Mouse (Mus musculus): ENCODE data around the gene Cdc5l.
"Not testable (repeated sequence)": the region's sequence is repeated elsewhere in the genome, so short reads cannot be mapped to it uniquely, and the experiment has no call there.

Gene Cdc5l

DNA sequence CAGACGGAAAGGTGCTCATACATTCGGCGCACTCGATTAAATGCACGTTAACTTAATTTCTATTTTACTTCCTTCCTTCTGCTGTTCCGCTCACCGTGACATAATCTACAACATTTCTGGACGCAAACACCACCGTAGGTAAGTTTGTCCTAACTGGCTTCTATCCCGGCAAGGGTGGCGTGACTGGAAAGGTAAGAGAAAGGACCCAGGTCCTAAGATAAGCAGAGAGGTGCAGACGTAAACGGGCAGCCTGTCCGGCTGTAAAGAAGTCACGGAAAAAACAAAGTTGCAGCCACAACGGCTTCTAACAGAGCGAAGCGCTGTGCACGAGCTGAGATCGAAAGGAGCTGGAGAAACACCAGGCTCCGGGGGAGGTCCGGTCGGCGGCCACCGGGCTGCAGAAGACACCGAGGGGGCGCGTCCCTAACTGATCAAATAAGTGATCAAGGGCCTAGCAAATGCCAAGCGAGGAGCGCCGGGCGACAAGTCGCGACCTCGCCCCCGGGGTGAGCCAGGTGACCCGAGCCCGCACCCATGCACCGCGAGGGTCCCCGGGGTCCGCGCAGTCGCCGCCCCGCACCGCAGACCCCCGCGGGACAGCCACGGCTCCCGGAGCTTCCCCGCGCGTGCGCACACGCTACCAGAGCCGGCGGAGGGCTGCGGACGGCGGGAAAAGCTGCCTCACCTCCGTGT, 685 bp downstream of the Cdc5l start:
- no peak for DNase-seq

DNA sequence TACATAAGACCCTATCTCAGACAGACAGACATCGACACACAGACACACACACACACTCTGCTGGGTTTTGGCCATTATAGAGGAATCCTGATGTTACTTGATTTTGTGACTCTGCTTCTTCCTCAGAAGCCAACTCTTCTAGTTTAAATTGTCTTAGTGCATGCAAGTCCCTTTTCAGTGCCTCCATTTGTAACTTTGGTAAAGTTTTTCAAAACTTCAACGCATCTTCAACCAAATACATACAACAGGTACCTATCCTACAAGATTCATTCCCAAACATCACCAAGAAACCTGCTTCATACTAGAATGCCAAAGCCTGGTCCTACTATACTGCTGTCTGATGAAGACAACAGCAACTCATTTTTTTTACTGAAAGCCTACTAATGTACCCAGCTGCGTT, 1.5 kb downstream of the Cdc5l start:
- DNase-seq = no peak

DNA sequence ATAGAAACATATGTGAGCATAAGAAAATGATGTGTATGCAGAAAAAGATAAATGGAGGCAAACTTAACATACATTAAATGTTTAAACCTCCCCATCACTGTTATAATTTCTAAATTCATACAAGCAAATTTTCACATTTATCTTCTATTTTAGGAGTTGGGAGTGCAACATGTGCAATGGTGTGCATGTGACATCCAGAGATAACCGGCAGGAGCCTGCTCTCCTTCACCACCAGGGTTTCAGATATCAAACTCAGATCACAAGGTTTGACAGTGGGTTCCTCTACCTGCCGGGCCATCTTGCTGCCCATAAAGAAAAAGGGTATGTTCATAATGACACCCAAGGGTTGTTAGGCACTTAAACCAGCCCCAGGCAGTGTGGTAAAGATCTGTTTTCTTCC, 16.1 kb downstream of the Cdc5l start:
- no peak for DNase-seq

DNA sequence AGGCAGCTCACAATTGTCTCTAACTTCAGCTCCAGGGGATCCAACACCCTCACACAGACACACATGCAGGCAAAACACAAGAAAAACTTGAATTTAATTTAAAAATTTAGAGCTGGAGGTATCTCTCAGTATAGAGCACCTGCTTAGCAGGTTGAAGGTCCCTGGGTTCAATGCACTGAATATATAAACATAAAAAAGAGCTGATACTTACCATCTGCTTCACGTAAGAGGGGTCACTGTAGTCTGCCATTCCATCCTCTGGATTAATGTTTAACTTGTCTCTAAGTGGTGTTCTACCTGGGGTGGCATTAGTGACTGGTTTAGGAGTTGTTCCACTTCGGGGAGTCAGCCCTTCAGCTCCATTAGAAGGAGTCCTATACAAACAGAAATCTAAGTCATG, 21.9 kb downstream of the Cdc5l start:
- not testable (repeated sequence) for DNase-seq

DNA sequence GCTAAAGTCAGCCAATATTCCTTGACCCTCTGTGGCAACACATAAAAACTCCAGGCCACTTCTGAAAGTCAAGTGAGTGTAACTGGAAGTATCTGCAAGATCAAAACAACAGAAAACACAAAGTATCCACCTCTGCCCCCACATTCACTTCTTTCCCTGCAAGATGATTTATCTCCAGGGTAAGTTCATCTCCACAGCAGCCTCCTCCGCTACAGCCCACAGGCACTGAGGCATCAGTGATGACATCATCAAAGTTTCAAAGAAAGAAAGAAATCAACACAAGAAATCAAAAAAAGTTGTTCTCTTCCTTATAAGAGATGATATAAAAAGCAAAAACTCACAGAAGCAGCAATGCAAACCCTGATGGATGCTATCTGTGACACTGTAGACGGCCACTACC, 24.8 kb downstream of the Cdc5l start:
- no peak for DNase-seq

DNA sequence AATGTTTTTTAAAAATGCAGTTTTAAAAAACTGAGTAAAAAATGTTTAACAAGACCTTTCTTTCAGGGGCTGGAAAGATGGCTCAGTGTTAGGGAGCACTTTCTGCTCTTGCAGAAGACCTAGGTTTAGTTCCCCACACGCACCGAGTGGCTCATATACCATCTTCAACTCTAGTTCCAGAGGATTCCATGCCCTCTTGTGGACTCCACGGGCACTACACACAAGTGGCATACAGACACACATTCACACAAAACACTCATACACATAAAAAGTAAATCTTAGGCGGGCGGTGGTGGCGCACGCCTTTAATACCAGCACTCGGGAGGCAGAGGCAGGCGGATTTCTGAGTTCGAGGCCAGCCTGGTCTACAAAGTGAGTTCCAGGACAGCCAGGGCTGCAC, 27.3 kb downstream of the Cdc5l start:
- DNase-seq = peak; percentile 18

DNA sequence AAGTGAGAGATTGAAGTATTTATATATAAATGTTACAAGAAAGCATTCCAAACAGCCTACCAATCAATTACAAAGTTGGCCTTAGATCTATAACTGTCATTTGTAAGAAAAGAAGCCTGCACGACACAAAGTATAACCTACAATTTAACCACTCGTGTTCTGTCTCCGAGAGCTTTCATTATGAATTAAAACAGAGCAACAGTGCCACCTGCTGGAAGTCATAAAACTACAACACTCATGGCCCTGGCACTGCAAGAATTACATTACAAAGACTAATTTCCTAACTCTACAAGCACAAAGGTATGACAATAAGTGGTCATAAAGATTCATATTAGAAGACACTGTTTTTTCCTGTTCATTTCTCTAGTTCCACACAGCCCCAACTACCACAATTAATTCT, 30.3 kb downstream of the Cdc5l start:
- peak; percentile 71 for DNase-seq

DNA sequence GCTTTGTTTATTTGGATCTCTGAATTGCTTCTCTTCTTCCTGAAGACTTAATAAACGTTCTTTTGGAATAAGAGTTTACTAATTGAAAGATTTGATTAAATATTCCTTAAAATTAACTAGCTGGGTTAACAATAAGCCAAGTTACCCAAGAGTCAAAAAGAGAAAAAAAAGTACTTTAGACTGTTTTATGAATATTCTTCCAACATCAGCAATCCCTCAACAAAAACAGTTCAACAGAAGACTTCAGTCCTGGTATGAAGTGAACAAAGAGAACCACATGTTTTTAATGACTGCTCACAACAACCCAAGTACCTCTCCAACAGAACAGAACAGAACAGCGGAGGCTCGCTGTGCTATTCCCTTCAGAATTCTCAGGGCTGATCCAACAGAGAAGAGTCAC, 30.9 kb downstream of the Cdc5l start:
- DNase-seq = no peak

DNA sequence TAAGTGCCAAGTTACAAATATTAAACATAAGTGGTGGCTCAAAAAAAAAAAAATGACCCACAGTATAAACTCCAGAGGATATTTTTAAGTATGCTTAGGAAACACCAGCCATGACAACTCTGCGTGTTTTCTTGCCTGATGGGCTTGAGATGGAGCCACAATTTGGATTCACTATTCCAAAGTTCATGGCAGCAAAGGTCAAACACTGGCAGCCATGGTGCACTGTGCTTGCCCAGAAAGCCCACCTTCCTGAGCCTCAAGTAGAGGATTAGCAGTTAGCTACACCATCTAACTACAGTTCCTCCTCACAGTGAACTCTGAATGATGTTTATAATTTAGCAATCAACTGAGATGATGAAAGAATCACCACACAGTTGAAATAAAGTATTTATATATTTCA, 31.4 kb downstream of the Cdc5l start:
- DNase-seq = no peak

DNA sequence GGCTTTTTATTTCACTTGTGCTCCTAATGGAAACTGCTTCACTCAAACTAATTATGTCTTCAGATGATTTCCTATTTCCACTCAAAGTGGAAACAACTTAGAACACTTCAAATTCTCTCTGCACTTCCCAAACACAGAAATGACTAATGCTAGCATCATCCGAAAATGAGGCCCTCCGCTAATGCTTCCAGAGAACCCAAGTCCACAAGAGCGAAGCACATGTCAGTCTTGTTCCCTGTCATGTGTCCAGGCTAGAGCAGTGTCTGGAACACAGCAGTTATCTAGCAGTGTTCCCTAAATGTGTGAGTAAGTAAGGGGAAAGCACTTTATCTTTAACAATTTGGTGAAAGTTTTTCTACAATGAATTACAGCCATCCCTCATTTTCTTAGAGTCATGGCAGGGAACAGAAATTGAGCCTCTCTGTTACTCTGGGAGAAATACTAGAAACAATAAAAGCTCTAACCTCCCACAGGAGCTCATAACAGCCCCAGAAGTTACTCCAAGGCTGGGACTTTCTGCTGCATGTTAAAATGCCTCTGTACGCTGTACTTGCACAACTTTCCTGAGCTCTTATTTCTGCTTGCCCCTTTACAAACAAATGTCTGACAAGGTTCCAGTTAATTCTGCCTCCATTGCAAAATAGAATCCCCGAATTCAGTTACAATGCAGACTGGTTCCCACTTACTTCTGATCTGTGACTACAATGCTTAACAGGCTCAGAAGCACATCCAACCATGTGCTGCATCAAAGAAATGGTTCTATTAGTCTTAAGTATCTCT, 32.2 kb downstream of the Cdc5l start:
- no peak for DNase-seq

DNA sequence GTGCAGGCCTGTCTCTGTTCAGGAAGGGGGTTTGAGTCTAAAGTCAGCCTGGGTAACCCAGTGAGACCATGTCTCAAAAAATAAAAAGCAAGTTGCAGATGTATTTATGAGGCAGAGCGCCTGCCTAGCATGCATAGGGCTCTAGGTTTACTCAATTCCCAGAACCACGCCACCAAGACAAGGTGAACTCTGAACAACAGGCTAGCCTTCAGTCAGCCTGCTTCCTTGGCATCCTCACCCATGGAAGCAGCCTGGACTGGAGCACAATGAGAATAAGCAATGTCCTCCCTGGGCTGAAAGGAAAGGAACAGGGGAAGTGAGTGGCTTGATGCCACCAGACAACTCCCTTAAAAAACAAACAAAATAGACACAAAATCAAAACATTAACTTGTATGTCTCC, 35.5 kb downstream of the Cdc5l start:
- DNase-seq = no peak

DNA sequence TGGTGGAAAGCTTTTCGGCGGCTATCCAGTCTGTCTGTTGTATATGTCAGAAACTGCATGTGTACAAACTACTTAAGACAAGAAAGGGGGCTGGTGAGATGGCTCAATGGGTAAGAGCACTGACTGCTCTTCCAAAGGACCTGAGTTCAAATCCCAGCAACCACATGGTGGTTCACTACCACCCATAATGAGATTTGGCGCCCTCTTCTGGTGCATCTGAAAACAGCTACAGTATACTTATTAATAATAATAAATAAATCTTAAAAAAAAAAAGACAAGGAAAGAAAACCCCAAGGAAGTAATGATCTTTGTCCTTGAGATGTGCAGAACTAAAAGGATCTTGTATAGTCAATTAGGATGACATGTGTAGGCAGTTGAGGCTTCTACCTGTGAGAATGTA, 36.0 kb downstream of the Cdc5l start:
- no peak for DNase-seq

DNA sequence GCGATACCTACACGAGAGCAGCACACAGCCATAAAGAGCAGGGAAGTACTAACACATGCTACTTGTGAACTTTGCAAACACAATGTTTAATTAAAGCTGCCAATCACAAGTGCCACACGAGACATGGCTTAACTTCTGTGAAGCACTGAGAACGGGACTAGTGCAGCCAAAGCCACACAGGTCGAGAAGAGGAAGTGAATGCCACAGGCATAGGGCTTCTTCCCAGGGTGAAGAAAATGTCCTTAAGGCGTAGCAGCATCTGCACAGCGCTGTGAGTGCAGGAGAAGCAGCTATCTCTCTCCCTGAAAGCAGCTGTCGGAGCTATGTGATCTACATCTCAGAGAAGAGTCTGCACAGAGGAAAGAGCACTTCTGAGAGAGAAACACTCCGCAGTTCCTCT, 38.9 kb downstream of the Cdc5l start:
- DNase-seq = no peak

DNA sequence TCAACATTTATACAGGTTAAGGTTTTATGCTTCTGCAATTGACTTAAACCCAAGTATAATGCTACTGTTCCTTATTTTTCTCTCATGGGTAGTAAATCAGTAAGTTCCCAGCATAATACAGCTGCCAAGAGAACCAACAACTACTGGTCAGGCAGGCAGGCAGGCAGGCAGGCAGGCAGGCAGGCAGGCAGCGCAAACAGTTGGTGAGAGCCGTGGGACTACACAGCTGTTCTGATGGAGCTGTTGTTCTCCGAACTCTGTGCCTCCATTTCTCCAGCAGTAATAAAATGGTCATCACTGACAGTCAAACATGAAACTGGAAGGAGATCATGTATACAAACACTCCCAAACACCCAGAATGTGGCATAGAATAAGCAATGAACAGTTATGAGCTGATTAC, 39.8 kb downstream of the Cdc5l start:
- DNase-seq = no peak

DNA sequence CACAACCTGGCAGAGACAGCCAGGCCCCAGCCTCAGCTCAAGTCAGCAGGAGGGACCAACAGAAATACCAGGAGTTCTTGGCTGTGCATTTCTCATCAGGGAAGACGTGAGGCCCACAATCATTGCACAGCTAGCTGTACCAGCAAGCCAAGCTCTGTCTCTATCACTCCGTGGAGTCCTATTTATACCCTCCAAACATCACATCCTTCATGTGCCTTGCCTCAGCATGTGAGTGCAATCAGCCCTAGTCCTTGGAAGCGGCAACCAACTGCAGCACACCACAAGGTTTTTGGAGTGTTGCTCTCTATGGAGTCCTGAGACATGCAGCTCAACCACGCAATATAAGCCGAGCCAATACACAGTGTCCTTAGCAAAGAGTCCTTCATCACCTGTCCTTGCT, 43.6 kb downstream of the Cdc5l start:
- no peak for DNase-seq

DNA sequence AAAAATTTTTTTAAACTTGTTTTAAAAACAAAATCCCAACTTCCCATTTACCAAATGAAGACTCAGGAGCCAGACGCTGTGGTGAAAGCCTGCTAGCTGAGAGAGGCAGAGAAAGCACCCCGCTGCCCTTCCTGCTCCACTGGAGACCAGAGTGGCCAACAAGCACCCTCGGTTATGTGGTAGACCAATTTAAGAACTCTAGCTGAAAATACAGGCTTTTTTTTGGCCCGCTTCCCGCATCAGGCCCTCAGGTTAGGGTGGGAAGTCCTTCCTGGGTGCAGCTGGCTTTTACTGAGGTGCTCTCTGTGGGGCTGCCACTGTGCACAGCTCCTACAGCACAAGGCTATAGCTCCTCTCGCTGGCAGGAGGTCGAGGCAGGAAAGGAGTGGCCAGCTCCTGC, 46.6 kb downstream of the Cdc5l start:
- DNase-seq = no peak

DNA sequence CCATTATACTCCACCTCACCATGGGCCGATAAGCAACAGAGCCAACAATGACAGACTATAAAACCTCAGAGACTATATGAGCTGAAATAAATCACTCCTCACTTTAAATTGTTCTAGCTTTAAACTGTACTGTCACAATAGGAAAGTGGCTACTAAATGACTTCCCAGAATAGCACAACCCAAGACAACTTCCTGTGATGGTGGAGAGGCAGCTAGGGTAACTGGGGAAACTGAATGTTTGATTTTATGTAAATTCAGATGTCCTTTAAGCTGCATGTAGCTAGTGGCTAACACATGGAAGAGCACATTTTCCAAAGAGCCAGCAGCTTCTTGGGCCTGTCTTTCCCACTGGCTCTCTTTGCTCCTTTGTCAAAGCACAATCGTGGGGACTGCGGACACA, 50.2 kb downstream of the Cdc5l start:
- DNase-seq = no peak

DNA sequence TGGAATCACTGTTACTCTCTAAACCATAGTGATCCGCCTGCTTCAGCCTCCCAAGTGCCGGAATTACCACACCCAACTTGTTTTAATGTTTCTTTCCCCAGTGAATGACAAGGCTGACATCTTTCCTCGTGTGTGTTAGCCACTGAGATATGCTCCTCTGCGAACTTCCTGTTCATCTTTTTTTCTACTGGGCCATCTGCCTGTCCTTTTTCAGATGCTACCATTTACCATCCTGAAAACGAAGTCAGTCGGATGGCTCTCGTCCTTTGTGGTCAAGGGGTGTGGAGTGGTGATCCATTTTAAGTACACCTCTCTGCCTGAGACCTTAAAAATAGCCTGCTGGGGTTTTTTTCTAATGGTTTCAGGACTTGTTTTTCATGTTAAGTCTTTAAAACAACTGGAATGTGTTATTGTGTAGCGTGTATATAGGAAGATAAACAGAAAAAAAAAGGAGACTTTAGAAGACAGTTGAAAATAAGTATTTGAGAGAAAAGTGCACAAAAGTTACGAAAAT, 54.2 kb downstream of the Cdc5l start:
- no peak for DNase-seq

DNA sequence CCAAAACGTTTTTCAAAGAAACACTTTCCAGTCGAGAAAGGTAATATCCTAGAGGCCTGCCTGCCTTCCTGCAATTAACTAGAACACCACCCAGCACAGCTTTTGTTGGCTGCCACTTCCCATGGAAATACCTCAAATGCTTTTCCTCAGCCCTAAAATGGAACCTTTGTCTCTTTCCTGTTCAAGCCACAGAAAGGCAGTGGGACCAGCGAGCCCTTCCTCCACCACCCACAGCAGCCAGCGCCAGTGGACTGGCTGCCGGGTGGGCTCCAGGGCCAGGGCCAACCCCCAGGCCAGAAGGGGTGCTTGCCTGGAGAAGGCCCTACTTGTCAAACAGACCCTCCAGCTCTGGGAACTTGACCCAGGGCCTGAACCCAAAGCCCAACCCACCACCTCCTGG, 56.2 kb downstream of the Cdc5l start:
- no peak for DNase-seq

DNA sequence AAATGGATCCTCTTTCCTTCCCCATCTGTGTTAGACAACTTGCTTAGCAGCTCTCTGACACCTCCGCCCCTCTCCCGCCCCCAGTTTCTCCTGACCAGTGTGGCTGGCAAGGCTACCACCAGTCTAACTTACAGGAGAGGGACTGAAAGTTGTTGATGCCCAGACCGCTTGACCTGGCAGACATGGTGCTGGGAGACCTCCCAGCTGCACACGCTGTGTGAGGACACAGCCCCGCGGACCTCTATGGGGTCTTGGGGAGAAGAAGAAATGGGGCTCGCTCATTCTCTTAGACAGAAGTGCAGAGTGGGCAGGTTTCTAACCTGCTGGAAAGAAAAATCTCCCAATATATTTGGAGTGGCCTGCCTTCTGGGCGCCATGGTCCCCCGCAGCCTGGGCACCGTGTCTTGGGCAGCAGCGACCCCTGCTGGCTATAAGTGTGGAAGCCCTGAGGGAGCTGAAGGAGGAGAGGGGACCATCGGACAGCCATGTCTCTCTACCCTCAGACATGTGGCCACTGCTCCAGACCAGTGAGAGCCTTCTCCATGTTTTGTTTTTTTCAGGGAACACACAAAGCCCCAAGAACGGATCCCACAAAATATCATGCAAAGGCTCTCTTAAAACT, 59.4 kb downstream of the Cdc5l start:
- peak; percentile 80 for DNase-seq

DNA sequence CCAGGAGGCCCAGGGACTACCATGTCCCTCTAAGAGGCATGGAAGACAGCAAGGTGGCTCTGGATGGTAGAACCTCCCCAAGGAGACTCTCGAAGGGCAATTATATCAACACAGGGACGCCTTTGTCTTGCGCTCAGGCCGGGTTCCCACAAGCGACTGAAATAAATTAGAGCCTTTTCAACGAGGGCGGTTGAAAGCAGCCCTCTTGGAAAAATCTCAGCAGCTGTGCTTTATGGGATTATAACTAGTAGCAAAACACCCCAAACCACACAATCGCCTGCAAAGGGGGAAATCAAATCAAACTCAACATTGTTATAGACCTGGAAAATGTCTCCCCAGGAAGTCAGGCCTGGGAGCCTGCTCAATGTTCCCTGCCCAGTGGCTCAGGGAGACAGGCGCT, 62.5 kb downstream of the Cdc5l start:
- no peak for DNase-seq

DNA sequence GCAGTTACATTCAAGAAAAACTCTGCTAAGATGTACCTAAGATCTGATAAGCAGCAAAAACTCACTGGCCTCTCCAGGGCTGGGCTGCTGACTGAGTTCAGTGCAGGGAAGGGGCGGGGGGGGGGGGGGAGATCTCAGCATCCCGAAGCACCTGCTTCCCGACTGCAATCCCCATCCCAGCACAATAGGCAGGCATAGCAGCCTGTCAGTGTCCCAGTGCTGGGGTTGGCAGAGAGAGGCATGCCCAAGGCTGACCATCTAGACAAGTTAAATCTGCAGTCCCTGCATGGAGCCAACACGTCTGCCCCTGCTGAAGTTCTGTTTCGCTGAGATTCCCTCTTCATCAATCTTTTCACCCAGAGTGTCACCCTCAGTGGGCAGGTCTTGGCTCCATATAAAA, 63.0 kb downstream of the Cdc5l start:
- peak; percentile 41 for DNase-seq

DNA sequence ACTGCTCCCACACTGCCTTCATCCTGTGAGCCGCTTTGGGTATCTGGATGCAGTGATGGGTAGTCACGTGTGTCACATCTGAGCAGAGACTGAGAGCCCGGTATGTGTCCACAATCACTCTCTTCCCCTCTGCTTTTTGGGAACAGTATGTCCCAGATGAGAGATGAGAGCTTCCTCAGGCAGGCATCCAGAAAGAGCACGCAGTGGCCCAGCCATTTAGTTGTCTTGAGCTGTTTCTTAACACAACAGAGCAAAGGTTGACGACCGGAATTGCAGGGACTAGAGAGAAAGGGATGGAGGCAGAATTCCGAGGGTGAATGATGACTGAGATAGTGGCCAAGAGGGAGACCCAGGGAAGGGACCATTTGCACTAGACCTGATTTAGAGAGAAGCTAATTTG, 68.7 kb downstream of the Cdc5l start:
- DNase-seq = no peak

DNA sequence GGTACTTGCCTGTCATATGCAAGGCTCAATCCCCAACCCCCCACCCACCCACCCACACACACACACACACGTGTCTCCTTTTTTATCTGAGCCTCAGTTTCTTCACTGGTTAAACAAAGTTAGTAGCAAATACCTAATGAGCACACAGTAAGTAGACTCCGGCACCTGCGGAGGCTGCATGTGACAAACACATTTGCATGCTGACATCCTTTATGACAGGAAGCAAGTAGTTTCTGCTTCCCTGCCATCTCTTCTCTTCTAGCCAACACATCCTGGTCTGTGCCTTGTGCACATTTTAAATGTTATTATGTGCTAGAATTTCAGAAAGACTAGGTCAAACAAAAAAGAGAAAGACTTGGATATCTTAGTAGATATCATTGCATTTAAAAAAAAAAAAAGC, 72.6 kb downstream of the Cdc5l start:
- DNase-seq = no peak

Data from retina, postnatal 1 day (tissue).